Mouse (Mus musculus) urinary bladder, postnatal 4 days (tissue): ENCODE results near the gene Unc5c.

Source experiments
- DNase-seq, 2 experiments: peaks; one replicate each; pipeline ENCODE4 v3.0.0; 2021 to 2022; ENCODE audit warnings: low spot score in 2 of 2

The Unc5c gene

DNA sequence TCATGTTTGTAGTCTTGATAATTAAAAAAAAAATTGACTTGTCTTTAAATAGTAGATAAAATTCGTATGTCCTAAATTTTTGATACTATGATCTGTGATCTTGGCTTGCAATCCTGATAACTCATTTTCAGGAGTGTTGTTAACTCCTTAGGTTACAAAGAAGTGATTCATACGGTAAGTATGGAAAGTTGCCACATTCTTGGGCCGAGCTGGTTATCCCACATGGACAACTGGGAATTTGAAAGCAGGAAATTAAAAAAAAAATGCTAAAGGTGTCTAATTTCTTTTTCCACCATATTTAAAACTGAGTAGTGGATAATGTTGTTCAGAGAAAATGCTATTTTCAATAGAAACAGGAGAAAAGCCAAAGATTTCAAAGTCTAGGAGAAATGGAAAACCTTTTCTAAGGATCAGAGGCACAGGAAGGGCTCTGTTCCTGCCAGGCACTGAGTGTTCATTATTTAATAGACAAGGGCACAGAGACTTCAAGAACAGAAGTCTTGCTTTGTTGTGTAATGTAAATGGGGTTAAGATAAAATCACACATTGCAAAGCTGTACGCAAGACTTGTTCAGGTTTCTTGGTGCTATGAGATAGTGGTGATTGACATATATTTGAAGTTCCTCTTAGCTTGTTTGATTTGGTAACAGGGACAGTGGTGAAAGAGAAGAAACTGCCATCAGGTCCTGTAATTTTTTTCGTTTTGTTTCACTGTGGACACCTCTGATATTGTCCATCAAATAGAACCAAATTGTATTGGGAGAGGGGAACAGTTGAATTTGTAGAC lies 46.4 kb downstream of the Unc5c start:
- DNase-seq: no peak

- DNase-seq: no peak
Observed at GRCm38 (mm10) chr3:141528751-141529150, 63.7 kb downstream of the Unc5c start.

DNA sequence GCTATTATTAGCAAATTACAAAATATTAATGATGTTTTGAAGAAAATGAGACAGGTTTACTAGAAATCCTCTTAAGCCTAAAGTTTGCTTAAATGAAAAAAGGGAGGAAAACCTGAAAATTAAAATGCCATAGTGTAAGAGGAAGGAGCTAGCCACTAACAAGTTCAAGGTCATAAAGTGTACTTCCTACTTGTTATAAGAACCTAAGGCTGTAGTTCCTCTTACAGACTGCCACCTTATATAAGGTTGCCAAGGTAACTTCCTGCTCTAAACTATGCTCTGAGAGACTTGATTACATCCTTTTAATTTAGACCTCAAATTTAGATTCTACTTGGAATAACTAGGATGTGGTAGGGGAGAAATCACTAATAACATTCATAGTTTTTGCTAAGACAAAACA lies 64.6 kb downstream of the Unc5c start:
- DNase-seq: no peak

GRCm38 (mm10) chr3:141533861-141534260 lies 68.8 kb downstream of the Unc5c start:
- no peak for DNase-seq

GRCm38 (mm10) chr3:141536857-141537256 lies 71.8 kb downstream of the Unc5c start:
- no peak for DNase-seq

GRCm38 (mm10) chr3:141538120-141538519 lies 73.1 kb downstream of the Unc5c start:
- DNase-seq: no peak

- DNase-seq: no peak
Observed at GRCm38 (mm10) chr3:141540749-141541148, 75.7 kb downstream of the Unc5c start.

GRCm38 (mm10) chr3:141547341-141547814 lies 82.4 kb downstream of the Unc5c start:
- DNase-seq: no peak

- no peak for DNase-seq
Observed at GRCm38 (mm10) chr3:141549661-141550060, 84.6 kb downstream of the Unc5c start.

GRCm38 (mm10) chr3:141552960-141553359 lies 87.9 kb downstream of the Unc5c start:
- DNase-seq: no peak

- no peak for DNase-seq
Observed at GRCm38 (mm10) chr3:141557072-141557471, 92.1 kb downstream of the Unc5c start.

DNA sequence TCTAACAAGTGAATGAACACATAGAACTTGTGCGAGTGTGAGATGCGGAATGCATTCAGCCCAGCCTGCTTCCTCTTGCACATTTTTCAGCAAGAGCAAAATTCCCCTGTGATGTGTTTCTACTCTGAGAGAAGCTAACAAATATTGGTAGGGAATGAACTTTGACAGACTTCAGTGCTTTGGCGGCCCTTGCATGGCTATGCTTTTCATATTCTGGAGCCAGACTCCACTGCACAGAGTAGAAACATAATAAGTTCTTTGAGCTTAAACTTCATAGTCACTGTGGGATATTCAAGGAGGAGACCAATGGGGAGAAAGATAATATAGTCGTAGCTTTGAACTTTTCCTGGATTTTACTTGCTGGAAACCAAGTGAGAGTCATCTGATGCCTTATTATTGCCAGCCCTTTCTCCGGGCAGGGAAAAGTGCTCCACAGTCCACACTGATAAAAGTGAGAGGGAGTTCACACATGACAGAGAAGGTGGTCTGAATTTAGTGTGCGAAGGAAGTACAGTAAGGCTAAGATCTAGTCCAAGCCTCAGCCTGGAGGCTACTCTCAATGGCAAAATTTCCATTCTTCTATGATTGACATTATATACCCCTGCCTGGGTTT lies 110.2 kb downstream of the Unc5c start:
- DNase-seq: no peak

- DNase-seq: no peak
Observed at GRCm38 (mm10) chr3:141577382-141577781, 112.4 kb downstream of the Unc5c start.

- DNase-seq: no peak
Observed at GRCm38 (mm10) chr3:141581190-141581891, 116.3 kb downstream of the Unc5c start.

GRCm38 (mm10) chr3:141581892-141582214 lies 116.8 kb downstream of the Unc5c start:
- DNase-seq: no peak

DNA sequence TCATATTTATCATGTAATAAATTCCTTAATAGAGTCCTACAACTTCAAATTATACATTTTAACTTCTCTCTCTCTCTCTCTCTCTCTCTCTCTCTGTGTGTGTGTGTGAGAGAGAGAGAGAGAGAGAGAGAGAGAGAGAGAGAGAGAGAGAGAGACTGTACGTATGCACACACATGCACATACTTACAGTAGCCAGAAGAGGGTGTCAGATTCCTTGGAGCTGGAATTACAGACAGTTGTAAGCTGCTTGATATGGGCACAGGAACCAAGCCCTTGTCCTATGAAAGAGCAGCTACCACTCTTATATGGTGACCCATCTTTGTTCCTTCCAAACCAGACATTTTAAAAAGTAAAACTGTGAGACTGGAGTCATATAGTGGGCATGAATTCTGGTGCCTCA lies 118.2 kb downstream of the Unc5c start:
- no peak for DNase-seq

GRCm38 (mm10) chr3:141589392-141590012 lies 124.5 kb downstream of the Unc5c start:
- no peak for DNase-seq

- no peak for DNase-seq
Observed at GRCm38 (mm10) chr3:141593249-141593648, 128.2 kb downstream of the Unc5c start.

DNA sequence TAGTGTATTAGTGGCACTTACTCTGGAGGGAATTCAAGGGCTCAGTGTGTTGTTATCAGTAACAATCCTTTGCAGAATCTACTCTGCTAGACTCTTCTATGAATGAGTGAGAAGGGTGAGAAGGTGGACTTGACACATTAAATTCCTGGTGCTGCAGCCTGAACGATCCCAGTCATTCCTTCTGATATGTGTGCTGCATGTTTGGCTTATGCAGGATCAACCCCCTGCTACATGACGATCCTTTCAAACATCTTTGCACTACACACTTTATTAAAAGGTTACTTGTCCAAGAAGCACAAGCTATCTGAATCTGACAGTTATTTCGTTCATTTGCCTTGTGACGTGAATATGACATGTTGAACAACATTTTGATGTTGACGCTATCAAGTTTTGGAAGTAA lies 129.1 kb downstream of the Unc5c start:
- no peak for DNase-seq

GRCm38 (mm10) chr3:141595073-141595472 lies 130.1 kb downstream of the Unc5c start:
- no peak for DNase-seq

DNA sequence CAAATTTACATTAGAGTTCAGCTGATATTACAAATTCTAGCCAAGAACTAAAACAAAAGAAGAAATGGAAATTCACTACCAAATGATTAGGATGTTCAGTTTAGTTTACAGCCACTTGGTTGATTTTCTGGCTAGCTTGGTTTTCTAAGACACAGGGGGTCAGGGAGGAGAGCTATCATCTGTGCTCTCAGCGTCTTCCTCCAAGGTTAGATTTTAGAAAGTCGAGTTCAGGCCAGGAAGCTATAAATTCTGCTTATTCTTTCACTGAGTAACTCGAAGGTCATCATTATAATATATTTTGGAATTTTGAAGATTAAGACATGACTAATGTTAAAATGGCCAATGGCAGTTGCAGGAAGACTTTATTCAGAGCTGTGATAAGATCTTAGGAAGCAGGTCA lies 131.4 kb downstream of the Unc5c start:
- no peak for DNase-seq

GRCm38 (mm10) chr3:141596881-141597280 lies 131.9 kb downstream of the Unc5c start:
- DNase-seq: no peak
